Mouse (Mus musculus) olfactory bulb, adult 2 months (tissue): Measurements from ENCODE around the gene Tnfsf15. TPM values are rescaled to one million over a fixed set of nuclear protein-coding genes. Genes with fewer than 3 reads are reported as not detected.

ENCODE experiments used
- H3K27ac ChIP-seq: fragments of 200-500 bp; 2 replicates; pipeline ENCODE4 v1.5.1; 2012; ENCODE audit warnings: low read depth, low read length; ENCODE audit not compliant: insufficient read depth
- H3K4me1 ChIP-seq: fragments of 200-500 bp; 2 replicates; pipeline ENCODE4 v1.6.1; 2012; ENCODE audit warnings: low read length; ENCODE audit not compliant: control insufficient read depth, insufficient read depth
- H3K4me3 ChIP-seq: fragments of 200-500 bp; 2 replicates; pipeline ENCODE4 v1.5.1; 2012; ENCODE audit warnings: mild to moderate bottlenecking, low read depth, low read length, moderate library complexity; ENCODE audit not compliant: insufficient read depth
- CTCF ChIP-seq: fragments of 200-500 bp; IDR thresholded peaks from 2 replicates; pipeline ENCODE4 v1.5.1; 2012; ENCODE audit warnings: low read depth, mild to moderate bottlenecking, low read length, moderate library complexity; ENCODE audit not compliant: insufficient read depth
- POLR2A ChIP-seq: fragments of 200-500 bp; IDR thresholded peaks from 2 replicates; pipeline ENCODE4 v1.6.1; 2012; ENCODE audit warnings: mild to moderate bottlenecking, low read depth, low read length, moderate library complexity; ENCODE audit not compliant: insufficient read depth
- WGBS: fragments of 180-500 bp; shearing (Covaris S2); methylation state at CpG from one replicate; pipeline ENCODE4 v1.1.7; 2018; 5-methylcytosine and 5-hydroxymethylcytosine counted together
- polyA plus RNA-seq: library from polyadenylated mRNA; stranded (reverse); fragments of >200 nt; gene quantifications from 2 replicates; pipeline ENCODE4 v1.2.4, GENCODE M21; 2012; ENCODE audit warnings: low replicate concordance; ENCODE audit not compliant: missing spikeins, insufficient read depth, insufficient read length

Gene Tnfsf15
- not detected in 2 replicates for polyA plus RNA-seq

DNA sequence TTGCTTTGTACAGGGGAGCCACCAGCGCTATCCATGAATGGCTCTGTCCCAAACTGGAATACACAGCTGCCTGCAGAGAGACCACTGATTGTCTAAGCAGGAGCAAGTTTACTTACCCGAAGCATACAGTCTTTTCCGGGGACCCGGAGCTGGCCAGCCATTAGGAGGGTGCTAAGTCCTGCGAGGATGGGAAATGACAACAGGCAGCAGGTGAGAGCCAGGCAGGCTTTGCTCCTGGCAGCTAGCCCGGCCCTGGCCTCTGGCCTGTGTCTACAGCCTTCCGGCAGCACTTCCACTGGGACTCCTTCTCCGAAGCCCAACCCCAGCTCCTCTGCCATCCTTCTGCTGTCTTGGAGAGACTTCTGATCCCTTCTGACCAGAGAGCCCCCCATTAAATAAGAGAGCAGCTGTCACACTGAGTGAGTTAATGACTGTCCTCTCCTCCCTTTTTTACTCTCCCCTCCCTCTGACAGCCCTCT, at the start of gene Tnfsf15:
Gene Tnfsf15, minus strand, starts transcription at position 421 of the 479 bp plus-strand sequence.
- TF ChIP-seq POLR2A (no peak), CTCF (no peak)
- H3K4me1 ChIP-seq, result peaks cover 3% of the 10 kb centered on the region; the same call in 1 of the 2 replicates
- H3K4me3 ChIP-seq, result no peak within 1 kb of the TSS
- 36% methylated on average over 8 of the region's 8 CpGs for WGBS
- H3K27ac ChIP-seq, result no peak within 1 kb of the TSS

DNA sequence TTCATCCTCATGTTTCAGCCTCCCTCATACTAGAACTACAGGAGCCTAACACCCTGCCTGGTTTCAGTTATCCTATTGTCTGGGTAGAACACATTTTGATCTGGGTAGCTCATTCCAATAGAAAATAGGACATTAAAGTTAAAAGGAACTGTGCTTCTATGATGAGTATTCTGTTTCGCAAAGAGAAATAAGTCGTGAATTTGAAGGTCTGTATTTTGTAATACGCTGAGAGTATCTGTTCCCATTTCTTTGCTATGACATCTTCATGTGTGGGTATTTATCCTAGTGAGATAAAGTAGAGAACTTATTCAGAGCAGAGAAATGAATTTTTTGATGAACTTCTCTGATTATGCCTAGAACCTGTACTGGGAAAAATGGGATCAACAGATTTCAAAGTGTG, 47.4 kb upstream of the Tnfsf15 start:
- Histone ChIP-seq H3K4me1 (no peaks in the 10 kb centered on the region), H3K4me3 (no peak overlapping the region), H3K27ac (no peak overlapping the region)
- WGBS, result 99% methylated on average over 3 of the region's 3 CpGs
- no peak for TF ChIP-seq POLR2A
- no peak for TF ChIP-seq CTCF

DNA sequence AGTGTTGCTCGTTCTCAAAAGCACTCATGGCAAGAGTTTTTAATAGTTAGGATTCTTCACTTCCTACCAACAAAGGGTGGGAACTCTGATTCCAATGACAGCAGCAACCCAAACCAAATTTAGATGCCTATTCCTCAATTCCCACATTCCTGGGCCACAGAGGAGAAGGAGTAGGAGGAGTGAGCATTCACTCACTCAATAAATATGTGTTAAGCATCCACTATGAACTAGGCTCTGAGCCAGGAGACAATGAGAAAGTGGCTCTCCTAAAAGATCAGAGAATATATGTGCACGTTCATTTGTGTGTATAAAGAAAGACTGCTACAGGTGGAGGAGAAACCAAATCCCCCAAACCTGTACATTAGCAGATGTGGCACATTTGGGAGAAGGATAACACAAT, 40.6 kb upstream of the Tnfsf15 start:
- H3K4me1 ChIP-seq, result no peaks in the 10 kb centered on the region

DNA sequence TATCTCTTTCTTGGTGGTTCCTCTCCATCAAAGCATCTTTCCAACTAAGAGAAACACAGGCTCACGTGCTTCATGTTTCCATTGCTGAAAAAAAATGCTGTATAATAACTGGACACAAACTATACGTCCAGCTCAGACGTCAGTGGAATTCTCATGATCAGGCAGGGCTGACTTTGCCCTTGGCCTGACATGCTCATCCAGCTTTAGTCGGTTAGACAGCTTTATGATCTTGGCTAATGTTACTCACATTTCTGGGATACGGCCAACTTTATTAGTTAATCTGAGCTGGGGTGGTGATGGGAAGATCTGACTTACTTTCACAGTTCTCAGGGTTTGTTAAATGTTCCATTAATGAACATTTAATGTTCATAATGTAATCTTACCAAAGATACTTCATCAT, 38.9 kb upstream of the Tnfsf15 start:
- H3K27ac ChIP-seq, result no peak overlapping the region
- TF ChIP-seq CTCF, result no peak
- no peak for TF ChIP-seq POLR2A
- no peak overlapping the region for H3K4me3 ChIP-seq
- no peaks in the 10 kb centered on the region for H3K4me1 ChIP-seq
- WGBS, result 91% methylated on average over 5 of the region's 5 CpGs

More for the DNA sequence above, 40.6 kb upstream of the Tnfsf15 start:
- H3K4me3 ChIP-seq, result no peak overlapping the region
- TF ChIP-seq CTCF, result no peak
- TF ChIP-seq POLR2A, result no peak
- 57% methylated on average over 2 of the region's 2 CpGs for WGBS
- no peak overlapping the region for H3K27ac ChIP-seq

DNA sequence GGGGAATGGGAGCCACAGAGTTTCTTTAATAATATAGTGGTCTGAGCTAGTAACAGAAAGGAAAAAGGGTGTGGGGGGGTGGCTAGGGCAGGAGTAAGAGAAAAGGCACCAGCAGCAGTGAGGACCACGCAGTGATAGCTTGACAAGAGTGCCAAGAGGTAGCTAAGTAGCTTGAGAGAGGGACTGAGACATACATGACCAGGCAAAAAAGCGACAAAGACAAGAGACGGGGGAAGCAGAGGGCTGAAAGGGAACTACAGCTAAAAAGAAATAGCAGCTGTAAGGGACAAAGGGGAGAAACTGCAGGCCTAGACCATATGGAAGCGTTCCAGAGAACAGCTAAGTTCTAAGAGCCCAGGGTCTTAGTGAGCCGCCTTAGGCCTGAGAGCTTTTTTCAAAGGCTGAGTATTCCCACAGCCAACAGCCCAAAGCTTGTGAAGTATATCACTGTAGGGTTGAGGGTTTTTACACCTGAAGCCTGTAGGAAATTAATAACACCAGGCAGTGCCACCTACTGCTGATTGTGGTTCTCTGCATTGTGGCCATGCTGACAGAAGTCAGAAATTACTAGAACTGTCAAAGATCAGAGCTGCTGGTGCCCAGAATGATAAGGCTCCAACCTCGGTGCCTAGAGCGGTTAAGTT, 38.2 kb upstream of the Tnfsf15 start:
- 81% methylated on average over 7 of the region's 7 CpGs for WGBS
- TF ChIP-seq POLR2A, result no peak
- no peak for TF ChIP-seq CTCF
- Histone ChIP-seq H3K27ac (no peak overlapping the region), H3K4me1 (no peaks in the 10 kb centered on the region), H3K4me3 (no peak overlapping the region)

DNA sequence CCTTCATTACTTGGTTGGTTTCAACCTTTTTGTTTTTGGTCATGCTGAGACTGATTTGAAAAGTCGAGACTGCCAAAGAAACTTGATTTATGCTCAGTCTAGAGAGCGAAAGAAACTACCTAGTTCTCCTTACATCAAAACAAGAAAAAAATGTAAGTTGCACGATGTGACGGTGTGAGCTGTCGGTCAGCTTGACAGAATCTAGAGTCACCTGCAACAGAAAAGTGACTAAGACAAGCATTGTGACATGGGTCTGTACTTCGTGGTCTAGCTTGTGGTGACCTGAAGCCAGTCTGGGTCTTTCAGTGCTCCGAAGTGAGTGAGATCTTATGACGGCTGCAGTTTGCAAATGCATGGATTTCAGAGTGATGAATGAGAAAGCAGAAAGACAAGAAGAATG, 32.3 kb upstream of the Tnfsf15 start:
- no peak overlapping the region for H3K4me3 ChIP-seq
- no peak overlapping the region for H3K27ac ChIP-seq
- TF ChIP-seq POLR2A, result no peak
- TF ChIP-seq CTCF, result no peak
- 89% methylated on average over 8 of the region's 8 CpGs for WGBS
- no peaks in the 10 kb centered on the region for H3K4me1 ChIP-seq

DNA sequence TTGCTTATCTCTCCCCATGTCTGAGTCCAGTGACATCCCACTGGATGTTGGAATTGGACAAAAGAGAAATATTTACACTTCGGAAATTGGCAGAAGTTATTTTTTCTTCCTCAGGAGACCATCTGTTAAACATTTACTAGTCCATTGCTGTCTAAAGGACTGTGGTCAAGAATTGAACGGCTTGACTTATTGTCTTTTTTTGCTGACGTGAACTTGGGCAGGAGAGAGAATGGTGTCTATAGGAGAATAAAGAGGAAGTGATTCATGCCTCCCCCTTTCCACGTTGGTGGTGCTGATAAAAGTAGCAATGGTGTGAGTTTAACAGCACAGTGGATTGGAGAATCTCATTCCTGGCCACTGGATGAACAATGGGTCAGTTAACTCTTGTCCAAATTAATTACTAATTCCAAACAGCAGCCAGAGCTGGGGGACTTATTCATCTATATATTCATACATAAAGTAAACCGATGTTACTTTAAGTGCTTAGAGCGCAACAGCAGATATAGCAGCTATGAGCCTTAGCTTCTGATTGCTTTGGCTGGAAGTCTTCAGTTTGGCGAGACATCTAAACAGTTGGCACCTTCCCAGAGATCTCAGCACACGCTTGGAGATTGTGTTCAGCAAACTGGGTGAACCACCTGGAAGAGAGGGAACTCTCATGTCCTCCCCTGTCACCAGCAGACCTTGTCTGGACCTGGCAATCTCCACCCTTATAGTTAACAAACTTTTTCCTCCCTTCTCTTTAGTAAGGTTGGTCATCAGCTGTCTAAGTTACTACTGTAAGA, 28.6 kb upstream of the Tnfsf15 start:
- 77% methylated on average over 8 of the region's 8 CpGs for WGBS
- no peak overlapping the region for H3K4me3 ChIP-seq

DNA sequence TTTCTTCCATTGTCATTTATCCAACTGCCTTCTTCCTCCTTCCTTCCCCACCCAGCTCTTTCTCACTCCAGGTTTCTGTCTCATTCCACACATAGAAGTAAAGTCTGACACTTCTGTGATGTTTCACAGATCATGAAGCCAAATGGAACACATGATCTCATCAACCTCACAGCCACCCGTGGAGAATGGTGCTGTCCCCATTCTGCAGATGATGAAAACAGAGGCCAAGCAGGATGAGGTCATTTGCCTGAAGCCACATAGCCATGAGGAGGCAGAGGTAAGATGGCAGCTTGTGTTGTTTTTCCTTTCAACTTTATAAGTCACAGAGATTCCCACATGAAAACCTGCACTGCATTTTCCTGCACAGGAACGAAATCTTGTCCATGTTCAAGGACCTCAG, 27.6 kb upstream of the Tnfsf15 start:
- Histone ChIP-seq H3K4me1 (no peaks in the 10 kb centered on the region), H3K4me3 (no peak overlapping the region), H3K27ac (no peak overlapping the region)
- 81% methylated on average over 2 of the region's 2 CpGs for WGBS
- TF ChIP-seq POLR2A (no peak), CTCF (no peak)

More for the DNA sequence above, 28.6 kb upstream of the Tnfsf15 start:
- no peak overlapping the region for H3K27ac ChIP-seq
- no peak for TF ChIP-seq CTCF
- no peak for TF ChIP-seq POLR2A
- H3K4me1 ChIP-seq, result no peaks in the 10 kb centered on the region

DNA sequence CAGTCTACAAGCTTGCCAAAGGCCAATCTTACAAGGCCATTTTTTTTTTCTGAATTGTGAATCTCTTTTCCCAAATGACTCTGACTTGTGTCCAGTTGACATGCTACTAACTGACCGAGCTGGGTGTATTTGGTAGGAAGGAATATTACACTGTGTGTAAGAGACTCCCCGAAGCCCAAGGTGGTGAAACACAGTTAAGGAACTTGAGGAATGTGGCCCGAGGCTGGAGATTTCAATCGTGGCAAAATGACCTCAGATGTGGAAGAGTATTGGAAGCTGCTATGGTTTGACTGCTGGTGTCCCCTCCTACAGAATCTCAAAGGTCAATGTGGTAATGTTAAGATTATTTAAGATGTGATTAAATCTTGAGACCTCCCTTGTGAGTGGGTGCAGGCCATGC, 26.4 kb upstream of the Tnfsf15 start:
- no peak for TF ChIP-seq POLR2A
- no peak for TF ChIP-seq CTCF
- no peak overlapping the region for H3K27ac ChIP-seq
- no peak overlapping the region for H3K4me3 ChIP-seq
- 88% methylated on average over 4 of the region's 4 CpGs for WGBS
- no peaks in the 10 kb centered on the region for H3K4me1 ChIP-seq
